Mouse (Mus musculus) heart, postnatal 0 days (tissue): ENCODE measurements around the gene Rab26.

Experiments
- CTCF ChIP-seq: IDR thresholded peaks from 2 replicates; pipeline ENCODE4 v1.5.1; 2016; ENCODE audit warnings: antibody characterized with exemption, control low read depth, low read depth
- EP300 ChIP-seq: IDR thresholded peaks from 2 replicates; pipeline ENCODE4 v1.6.1; 2016; ENCODE audit warnings: antibody characterized with exemption, low read depth

DNA sequence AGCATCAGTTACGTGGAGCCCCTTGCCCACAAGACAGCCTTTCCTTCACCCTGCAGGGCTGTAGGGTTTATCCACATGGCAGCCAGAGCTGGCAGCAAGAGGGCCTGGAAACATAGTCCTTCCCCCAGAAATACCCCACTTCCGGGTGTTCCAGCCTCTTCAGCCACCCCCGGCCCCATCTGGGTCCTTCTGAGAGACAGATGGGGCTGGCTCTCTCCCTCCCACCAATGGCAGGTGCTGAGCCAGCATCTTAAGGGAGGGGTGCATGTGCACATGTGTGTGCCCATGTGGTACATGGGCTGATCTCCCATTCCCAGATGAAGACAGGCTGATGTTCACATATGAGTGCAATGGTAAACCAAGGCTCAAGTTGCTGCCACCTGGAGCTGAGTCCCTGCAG is 38.6 kb downstream of the Rab26 start:
- no peak for TF ChIP-seq CTCF
- no peak for TF ChIP-seq EP300
